Mouse (Mus musculus) neural tube, embryonic 14.5 days (tissue): ENCODE measurements at regions not wholly inside any gene's neighbourhood (a gene's known extent, or its start where the extent isn't known, plus 50 kb on each side); places are given as distances from the start of the nearest gene placed in this dataset.
A peak's percentile ranks its signal among the peaks of the same experiment; 100 is the strongest.

Experiments
- ATAC-seq: fragments of 200-750 bp; cut with Nextera tagmentation; 2 replicates; pipeline ENCODE4 v1.8.0; 2017; ENCODE audit warnings: low read depth, mild to moderate bottlenecking, moderate TSS enrichment, moderate library complexity
- H3K27ac ChIP-seq: fragments of 300-500 bp; sonication (generic); 2 replicates; pipeline ENCODE4 v1.5.1; 2014; ENCODE audit warnings: low read depth, mild to moderate bottlenecking, control low read depth, low read length, moderate library complexity, mixed read lengths
- H3K27me3 ChIP-seq: fragments of 300-500 bp; sonication (generic); 2 replicates; pipeline ENCODE4 v1.6.1; 2014; ENCODE audit warnings: low read length; ENCODE audit not compliant: control insufficient read depth, insufficient read depth
- H3K36me3 ChIP-seq: fragments of 300-500 bp; sonication (generic); 2 replicates; pipeline ENCODE4 v1.6.1; 2014; ENCODE audit warnings: low read length, mixed read lengths; ENCODE audit not compliant: control insufficient read depth, insufficient read depth
- H3K4me1 ChIP-seq: fragments of 300-500 bp; sonication (generic); 2 replicates; pipeline ENCODE4 v1.6.1; 2014; ENCODE audit warnings: low read length; ENCODE audit not compliant: control insufficient read depth, insufficient read depth
- H3K4me2 ChIP-seq: fragments of 300-500 bp; sonication (generic); 2 replicates; pipeline ENCODE4 v1.6.1; 2014; ENCODE audit warnings: mild to moderate bottlenecking, low read depth, low read length, control low read depth
- H3K4me3 ChIP-seq: fragments of 300-500 bp; sonication (generic); 2 replicates; pipeline ENCODE4 v1.5.1; 2014; ENCODE audit warnings: low read depth, low read length, control low read depth, mixed read lengths
- H3K9ac ChIP-seq: fragments of 300-500 bp; sonication (generic); replicated peaks from 2 replicates; pipeline ENCODE4 v1.6.1; 2014; ENCODE audit warnings: low read depth, mild to moderate bottlenecking, control low read depth, low read length, mixed read lengths
- H3K9me3 ChIP-seq: fragments of 300-500 bp; sonication (generic); 2 replicates; pipeline ENCODE4 v1.6.1; 2016; ENCODE audit warnings: low read length; ENCODE audit not compliant: control insufficient read depth
- WGBS: fragments of 180-500 bp; shearing (Covaris S2); extraction: QIAGEN DNeasy Blood & Tissue Kit; methylation state at CpG from one replicate; pipeline ENCODE4 v1.1.7; 2014; 5-methylcytosine and 5-hydroxymethylcytosine counted together

DNA sequence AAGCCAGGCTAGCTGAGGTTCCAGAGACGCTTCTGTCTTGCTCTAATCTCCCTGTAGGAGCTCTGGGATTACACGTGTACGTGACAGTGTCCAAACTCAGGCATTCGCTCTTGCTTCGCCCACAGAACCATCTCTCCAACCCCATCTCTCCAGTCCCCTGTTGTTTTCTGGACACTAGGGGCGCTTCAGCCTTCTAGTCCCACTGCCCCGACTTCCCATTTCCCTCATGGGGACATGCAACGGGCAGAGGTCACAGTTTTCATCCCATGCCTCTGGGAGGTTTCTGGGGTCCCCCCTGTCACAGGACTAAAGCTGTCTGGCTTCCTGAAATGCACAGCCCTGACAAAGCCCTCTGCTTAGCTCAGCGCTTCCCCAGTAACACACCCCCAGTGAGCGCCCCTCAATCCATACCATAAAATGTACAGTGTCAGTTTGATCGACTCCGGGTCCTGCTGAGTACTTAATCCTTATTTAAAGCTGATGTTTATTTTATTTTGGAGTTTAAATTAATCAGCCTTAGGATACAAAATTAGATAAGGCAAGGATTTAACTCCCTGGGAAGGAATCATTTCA, 208.9 kb upstream of the Kcnab2 start:
- Histone ChIP-seq H3K27me3 (no peaks in the 10 kb centered on the region), H3K9ac (no peak overlapping the region), H3K4me3 (no peak overlapping the region), H3K4me1 (0 out of 2 replicates have a peak, but pooled peaks cover 2% of the 10 kb centered on the region), H3K36me3 (no peaks in the 10 kb centered on the region), H3K27ac (no peak overlapping the region), H3K9me3 (no peaks in the 10 kb centered on the region), H3K4me2 (no peak overlapping the region)
- WGBS, result 59% methylated on average over 12 of the region's 12 CpGs
- ATAC-seq, result no peak

DNA sequence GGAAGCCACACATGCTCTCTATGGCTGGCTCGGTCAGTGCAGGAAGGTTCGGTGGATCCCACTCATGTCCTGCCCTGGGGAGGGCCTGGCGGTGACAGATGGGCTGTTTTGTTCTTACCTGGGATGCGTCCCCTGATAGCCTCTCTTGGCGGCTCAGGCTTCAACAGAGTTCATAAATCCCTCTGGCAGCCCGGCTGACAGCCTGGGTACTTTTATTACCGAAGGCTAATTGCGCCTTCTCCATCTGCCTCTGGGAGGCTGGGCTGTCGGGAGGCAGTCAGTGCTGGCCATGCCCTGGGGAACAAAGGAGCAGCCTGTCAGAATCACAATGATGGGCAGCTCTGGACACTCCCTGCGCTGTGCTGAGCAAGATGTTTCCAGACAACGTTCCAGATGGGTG, 196.5 kb upstream of the Kcnab2 start:
- Histone ChIP-seq H3K9me3 (no peaks in the 10 kb centered on the region), H3K4me1 (peaks cover 12% of the 10 kb centered on the region; the same call in 1 of the 2 replicates), H3K27ac (peak overlapping the region; percentile 12; the same call in 1 of the 2 replicates), H3K36me3 (no peaks in the 10 kb centered on the region), H3K9ac (no peak overlapping the region), H3K27me3 (no peaks in the 10 kb centered on the region), H3K4me3 (no peak overlapping the region), H3K4me2 (no peak overlapping the region)
- WGBS, result 5% methylated on average over 11 of the region's 11 CpGs
- peak; percentile 79 for ATAC-seq

DNA sequence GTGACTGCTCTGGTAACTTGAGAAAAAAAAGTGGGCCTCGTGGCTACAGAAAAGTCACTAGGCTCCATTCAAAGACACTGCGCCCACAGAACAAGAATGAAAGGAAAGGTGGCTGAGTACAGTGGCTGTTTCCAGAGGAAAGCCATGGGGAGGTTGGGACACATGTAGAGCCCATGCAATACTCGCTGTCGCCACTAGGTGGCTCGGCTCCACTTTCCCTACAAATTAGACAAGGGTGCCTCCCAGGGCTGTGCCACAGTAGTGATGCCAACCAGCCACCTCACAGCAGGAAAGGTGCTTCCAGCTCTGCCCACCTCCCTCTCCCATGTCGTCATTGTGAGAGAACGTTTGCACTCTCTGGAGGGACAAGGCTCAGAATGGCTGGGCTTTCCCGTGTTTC, 185.8 kb upstream of the Kcnab2 start:
- H3K9ac ChIP-seq, result no peak overlapping the region
- H3K36me3 ChIP-seq, result no peaks in the 10 kb centered on the region
- ATAC-seq, result no peak
- 42% methylated on average over 8 of the region's 8 CpGs for WGBS
- H3K27me3 ChIP-seq, result no peaks in the 10 kb centered on the region
- no peaks in the 10 kb centered on the region for H3K4me1 ChIP-seq
- no peak overlapping the region for H3K27ac ChIP-seq
- no peak overlapping the region for H3K4me2 ChIP-seq
- no peaks in the 10 kb centered on the region for H3K9me3 ChIP-seq
- no peak overlapping the region for H3K4me3 ChIP-seq

DNA sequence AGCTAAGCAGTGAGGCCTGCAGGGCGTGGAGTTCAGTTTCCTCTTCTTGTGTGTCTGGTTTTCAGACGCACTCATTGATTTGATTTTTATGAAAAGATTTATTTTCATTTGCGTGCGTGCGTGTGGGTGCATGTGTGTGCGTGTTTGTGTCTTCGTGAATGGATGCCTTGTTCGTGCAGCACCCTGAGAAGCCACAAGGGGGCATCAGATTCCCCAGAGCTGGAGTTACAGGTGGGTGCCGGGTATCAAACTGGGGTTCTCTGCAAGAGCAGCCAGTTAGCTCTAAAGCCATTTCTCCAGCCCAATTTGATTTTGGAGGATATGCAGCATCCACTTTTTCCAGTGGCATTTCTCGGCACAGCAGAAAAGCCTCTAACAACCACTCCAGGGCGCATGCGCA, 185.4 kb upstream of the Kcnab2 start:
- ATAC-seq, result no peak
- Histone ChIP-seq H3K27ac (no peak overlapping the region), H3K4me1 (no peaks in the 10 kb centered on the region), H3K9ac (no peak overlapping the region), H3K36me3 (no peaks in the 10 kb centered on the region), H3K27me3 (no peaks in the 10 kb centered on the region), H3K4me3 (no peak overlapping the region), H3K9me3 (no peaks in the 10 kb centered on the region), H3K4me2 (no peak overlapping the region)
- WGBS, result 88% methylated on average over 12 of the region's 12 CpGs

DNA sequence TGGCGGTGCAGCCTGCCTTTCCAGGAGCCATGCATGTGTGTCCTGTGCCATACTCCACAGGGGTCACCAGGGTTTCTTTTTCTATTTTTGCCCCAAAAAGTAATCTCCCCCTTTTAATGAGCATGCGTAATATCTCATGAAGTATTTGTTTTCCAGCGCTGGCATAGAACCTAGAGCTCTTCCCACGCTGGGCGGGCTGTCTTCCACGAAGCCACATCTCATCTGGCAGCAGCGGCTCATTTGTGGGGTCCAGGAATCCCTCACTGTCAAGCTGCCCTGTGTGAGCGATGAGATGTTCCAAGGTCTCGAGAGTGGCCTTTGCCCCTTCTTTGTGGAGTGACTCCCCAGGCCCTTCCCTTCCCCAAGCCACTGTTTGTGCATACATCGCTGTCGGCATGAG, 184.8 kb upstream of the Kcnab2 start:
- no peaks in the 10 kb centered on the region for H3K9me3 ChIP-seq
- no peak overlapping the region for H3K4me3 ChIP-seq
- no peak overlapping the region for H3K4me2 ChIP-seq
- ATAC-seq, result no peak
- 72% methylated on average over 11 of the region's 11 CpGs for WGBS
- no peak overlapping the region for H3K27ac ChIP-seq
- no peaks in the 10 kb centered on the region for H3K27me3 ChIP-seq
- no peaks in the 10 kb centered on the region for H3K4me1 ChIP-seq
- H3K36me3 ChIP-seq, result no peaks in the 10 kb centered on the region
- no peak overlapping the region for H3K9ac ChIP-seq

DNA sequence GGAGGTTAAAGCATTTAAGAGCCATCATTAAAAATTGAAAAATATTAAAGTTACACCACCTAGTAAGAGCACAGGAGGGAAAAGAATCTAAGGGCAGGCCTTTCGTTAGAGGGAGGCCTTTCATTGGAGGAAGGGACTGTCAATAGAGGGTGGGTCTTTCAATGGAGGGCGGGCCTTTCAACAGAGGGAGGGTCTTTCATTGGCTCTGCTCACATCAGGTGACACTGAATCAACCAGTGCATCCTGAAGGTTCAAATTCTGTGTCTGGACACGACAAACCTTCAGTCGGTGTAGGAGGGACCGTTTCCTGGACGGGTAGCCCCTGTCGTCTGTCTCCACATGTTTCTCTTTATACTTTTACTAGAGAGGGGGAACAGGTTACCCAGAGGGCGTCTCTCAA, 172.5 kb upstream of the Kcnab2 start:
- Histone ChIP-seq H3K9me3 (no peaks in the 10 kb centered on the region), H3K27ac (no peak overlapping the region)
- no peak for ATAC-seq

DNA sequence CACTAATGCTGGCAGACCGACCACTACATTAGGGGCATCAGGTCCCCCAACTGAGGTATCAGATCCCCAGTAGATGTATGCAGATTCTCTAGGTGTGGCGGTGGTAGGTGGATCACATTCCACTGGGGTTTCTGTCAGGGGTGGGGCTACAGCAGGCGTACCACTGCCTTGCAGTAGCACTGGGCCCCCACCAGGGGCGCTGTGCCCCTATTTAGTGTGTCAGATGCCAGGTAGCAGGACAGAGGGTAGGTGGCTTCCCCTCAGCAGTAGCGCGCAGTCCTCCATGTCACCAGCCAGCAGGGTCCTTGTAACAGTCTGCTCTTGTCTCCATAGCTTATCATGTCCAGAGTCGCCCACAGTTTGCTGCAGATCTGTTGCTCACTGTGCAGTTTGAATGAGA, 169.9 kb upstream of the Kcnab2 start:
- H3K4me3 ChIP-seq, result no peak overlapping the region
- H3K27me3 ChIP-seq, result no peaks in the 10 kb centered on the region
- H3K27ac ChIP-seq, result no peak overlapping the region
- no peaks in the 10 kb centered on the region for H3K36me3 ChIP-seq
- H3K9ac ChIP-seq, result no peak overlapping the region
- H3K4me1 ChIP-seq, result no peaks in the 10 kb centered on the region
- no peaks in the 10 kb centered on the region for H3K9me3 ChIP-seq
- no peak for ATAC-seq
- H3K4me2 ChIP-seq, result no peak overlapping the region
- WGBS, result 67% methylated on average over 7 of the region's 7 CpGs

More for the DNA sequence above, 172.5 kb upstream of the Kcnab2 start:
- Histone ChIP-seq H3K4me2 (no peak overlapping the region), H3K36me3 (no peaks in the 10 kb centered on the region), H3K9ac (no peak overlapping the region), H3K4me1 (no peaks in the 10 kb centered on the region), H3K4me3 (no peak overlapping the region), H3K27me3 (no peaks in the 10 kb centered on the region)
- 78% methylated on average over 8 of the region's 8 CpGs for whole genome bisulfite sequencing

DNA sequence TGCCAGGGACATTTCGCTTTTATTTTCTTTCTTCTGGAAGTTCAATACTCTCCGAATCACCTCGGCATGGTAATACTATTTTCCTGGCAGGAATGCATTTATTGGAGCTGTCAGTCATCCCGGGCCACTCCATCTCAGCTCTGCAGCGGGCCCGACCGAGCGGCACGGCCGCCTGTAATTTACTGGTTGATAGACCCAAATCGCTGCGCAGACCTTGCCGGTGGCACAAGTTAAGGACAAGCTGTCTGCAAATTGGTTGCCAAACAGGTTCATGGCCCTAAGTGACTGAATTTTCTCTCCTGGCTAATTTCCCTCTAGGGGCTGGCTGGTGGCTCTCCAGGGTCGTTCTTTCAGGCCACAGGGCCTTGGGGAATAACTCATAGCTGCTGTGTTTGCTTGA, 169.4 kb upstream of the Kcnab2 start:
- 70% methylated on average over 14 of the region's 14 CpGs for WGBS
- H3K9ac ChIP-seq, result no peak overlapping the region
- H3K4me3 ChIP-seq, result no peak overlapping the region
- H3K27ac ChIP-seq, result no peak overlapping the region
- H3K4me2 ChIP-seq, result no peak overlapping the region
- ATAC-seq, result no peak
- no peaks in the 10 kb centered on the region for H3K9me3 ChIP-seq
- H3K36me3 ChIP-seq, result no peaks in the 10 kb centered on the region
- 0 out of 2 replicates have a peak, but pooled peaks cover under 1% of the 10 kb centered on the region for H3K4me1 ChIP-seq
- H3K27me3 ChIP-seq, result no peaks in the 10 kb centered on the region

DNA sequence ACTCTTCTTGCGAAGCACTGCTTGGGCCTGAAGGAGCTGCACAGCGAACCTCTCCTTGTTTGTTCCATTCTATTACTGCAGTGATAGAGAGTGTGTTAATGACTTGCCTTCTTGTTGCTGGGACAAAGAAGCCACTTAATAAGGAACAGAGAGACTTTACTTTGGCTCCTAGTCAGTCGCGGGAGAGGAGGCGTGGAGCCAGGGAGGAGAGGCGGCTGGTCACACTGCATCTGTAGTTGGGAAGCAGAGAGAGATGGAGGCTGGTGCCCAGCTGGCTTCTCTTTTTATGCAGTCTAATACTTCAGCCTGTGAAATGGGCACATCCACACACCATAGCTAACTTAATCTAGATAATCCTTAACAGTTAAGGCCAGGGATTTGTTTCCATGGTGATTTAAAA, 159.4 kb upstream of the Kcnab2 start:
- Histone ChIP-seq H3K4me1 (peaks cover 16% of the 10 kb centered on the region), H3K4me3 (no peak overlapping the region), H3K4me2 (no peak overlapping the region), H3K36me3 (no peaks in the 10 kb centered on the region), H3K27ac (no peak overlapping the region), H3K9me3 (no peaks in the 10 kb centered on the region), H3K9ac (no peak overlapping the region), H3K27me3 (no peaks in the 10 kb centered on the region)
- WGBS, result 41% methylated on average over 6 of the region's 6 CpGs
- no peak for ATAC-seq
